Mouse (Mus musculus) c-Kit-positive CD71-positive TER-119-negative erythroid progenitor cells, embryonic 14.5 days (primary cell): Measurements from ENCODE around the gene Dennd2d.

Experiments
- DNase-seq: peaks from one replicate; pipeline ENCODE4 v3.0.0-alpha.2; 2013; ENCODE audit warnings: low read depth

Gene Dennd2d

DNA sequence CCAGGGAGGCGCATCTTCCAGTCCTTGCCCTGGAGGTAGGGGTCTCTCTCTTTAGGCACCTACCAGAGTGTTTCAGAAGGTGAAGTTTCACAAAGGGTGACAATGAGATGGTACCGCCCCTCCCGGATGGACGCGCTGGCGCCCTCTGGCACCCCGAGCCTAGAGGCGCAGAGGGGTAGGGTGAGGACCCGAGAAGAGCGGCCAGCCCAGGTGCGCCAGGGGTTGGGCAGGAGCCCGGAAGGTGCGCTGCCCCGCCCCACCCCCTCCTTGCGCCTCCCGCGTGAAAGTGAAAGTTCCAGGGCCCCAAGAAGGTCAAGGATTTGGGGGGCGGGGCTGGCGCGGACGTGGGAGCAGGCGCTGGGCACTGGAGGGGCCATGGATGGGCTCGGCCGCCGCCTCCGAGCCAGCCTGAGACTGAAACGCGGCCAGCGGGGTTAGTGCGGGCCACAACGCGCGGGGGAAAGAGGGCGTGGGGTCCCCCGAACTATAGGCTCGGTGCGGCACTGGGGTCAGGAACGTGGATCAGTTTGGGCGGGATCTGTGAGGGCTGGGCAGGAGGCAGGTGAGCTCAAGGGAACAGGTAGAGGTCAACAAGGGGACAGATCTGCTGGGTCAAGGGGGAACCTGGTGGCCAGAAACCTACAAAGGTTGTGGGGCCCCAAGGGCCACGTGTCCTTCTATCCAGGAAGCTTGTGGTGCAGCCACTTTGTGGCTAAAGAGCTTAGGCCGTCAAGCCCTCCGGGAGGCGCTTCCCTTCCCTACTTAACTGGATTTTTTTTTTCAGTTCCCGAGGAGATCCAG, at the start of gene Dennd2d:
Gene Dennd2d, plus strand, starts transcription at position 125 of the 801 bp plus-strand sequence.
- no peak for DNase-seq

DNA sequence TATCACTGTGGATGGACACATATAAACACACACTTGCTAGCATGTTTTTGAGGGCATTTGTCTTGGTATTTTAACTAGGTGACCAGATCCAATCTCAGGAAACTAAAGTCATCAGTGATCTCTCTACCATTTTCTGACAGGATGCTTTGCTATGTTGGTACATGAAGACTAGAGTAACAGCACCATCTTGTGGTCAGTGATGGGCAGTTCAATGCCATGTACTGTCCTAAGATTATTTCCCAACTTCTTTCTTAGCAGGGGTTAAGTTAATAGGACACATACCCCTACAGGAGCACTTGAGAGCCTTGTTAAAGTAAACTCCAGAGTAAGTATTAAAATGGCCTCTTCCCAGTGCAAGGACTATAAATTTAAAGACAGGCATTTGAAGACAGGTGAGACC, 33.6 kb upstream of the Dennd2d start:
- DNase-seq, result peak; percentile 20

DNA sequence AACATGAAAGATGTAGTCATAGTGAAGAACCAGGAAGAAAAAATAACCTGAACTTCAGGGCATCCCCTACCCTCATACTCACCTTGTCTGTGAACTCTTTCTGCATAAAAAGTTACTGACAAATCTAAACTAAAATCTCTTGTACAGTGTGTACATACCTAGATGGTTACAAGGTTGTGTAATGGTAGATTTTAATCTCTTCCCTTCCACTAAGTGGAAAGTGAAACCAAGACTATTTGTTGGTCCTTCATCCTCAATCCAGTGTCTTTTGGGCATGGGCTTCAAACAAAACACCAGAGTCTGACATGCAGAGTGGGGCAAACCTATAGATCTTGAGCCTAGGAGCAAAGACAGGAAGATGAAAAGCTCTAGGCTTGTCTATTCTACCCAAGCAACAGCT, 33.2 kb upstream of the Dennd2d start:
- no peak for DNase-seq

DNA sequence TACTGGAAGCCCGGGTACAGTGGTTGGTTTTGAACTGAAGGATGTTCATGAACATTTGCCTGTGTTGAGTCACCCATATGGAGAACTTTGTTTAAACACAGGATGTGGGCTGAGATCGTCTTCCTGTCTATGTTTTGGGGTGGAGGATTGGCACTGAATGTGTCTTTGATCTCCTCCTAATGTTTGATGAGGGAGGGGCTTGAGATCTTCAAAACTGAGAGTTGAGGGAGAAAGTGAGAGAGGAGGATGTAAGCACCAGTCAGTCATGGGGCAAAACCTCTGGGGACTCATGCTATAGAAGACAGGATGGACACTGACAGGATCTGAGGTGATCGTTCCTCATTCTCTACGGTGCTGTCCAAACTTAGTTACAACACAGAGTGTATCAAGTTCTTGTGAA, 32.6 kb upstream of the Dennd2d start:
- no peak for DNase-seq

DNA sequence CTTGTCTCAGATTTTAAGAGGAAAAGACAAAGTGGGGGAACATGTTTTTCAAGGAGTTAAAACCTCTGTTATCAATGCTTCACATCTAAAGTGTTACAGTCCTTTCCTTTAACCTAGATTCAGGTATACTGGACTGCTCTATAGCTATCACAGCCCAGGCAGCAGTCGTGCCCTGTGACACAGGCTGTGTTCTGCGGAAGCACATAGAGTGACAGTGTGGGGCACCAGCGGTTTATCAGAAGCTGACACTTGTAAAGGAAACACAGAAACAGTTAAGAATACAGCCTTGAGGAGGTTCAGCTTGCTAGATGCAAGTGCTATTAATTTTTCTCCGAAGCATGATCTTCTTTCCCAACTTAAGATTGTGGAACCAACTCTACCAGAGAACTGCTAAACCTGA, 29.6 kb upstream of the Dennd2d start:
- no peak for DNase-seq

DNA sequence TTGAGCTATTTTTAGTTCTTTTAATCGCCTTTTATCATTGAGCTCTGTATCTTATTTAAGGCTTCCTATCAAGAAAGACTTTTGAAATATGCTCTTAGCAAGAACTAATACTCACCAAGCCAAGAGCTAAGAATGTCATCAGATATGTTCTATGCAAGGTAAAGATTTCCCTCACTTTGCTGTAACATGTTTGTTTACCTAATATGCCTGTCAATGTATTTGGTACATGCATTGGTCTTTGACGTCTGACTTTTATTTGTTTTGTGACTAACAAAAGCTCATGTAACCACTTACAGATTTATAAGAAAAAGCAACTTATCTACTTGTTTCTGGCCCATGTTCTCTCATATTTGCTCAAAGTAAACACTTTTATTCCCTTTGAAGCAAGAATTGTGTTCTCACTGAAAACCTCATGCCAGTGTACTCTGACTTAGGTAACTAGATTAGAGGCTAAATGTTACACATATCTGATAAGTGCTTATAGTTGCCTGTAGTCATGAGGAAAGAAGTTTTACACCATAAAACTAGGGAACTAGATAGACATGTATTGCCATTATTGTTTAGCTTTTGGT, 24.8 kb upstream of the Dennd2d start:
- no peak for DNase-seq

DNA sequence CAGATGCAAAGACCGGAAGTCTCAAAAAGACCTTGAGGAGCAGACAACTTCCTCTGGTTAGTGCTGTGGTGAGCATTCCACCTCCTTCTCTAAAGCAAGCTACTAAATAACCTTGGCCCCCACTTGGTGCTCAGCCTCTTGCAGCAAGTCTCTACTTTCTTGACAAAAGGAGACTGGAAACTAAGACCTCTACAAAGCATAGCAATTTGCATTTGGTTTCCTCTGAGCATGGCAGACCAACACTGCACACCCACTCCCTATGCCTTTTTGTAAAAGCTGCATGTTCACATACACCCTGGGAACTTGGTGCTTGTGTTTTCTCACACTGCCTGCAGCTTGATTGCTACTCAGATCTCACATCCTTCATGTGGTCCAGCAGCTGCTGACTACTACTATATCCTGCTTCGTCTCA, 20.1 kb upstream of the Dennd2d start:
- DNase-seq, result no peak

DNA sequence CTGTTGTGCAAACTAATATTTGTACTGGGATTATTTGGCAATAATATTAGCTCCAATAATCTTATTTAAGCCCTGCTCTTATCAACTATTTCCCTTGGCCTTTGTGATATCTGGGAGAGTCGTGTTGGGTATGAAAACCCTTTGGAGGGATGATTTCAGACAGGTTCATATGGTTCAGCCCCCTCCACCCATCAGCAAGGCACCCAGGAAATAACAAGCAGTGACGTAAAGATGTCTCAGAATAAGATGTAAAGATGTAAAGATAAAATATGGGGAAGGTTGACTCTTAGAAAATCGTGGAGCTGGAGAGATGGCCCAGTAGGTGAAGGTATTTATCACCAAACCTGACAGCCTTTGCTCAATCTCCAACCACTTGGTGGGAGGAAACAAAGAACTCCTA, 19.7 kb upstream of the Dennd2d start:
- DNase-seq, result no peak

DNA sequence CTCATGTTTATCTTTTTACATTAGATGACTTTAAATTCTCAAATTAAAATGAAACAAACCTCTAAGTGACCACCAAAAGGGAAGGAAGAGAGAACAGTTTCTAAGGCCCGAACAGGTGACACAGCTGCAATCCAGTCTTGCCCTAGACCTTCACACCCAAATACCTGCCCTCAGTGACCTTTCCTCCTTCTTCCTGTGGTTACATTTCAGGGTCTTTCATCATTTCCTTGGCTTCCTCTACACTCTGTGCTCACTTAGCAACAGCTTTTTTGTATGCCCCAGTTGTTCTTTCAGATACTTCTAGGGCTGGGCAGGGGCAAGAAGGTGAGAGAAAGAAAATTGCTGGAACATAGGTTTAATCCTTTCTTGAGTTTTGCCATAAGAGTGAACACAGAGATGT, 17.5 kb upstream of the Dennd2d start:
- DNase-seq, result no peak

DNA sequence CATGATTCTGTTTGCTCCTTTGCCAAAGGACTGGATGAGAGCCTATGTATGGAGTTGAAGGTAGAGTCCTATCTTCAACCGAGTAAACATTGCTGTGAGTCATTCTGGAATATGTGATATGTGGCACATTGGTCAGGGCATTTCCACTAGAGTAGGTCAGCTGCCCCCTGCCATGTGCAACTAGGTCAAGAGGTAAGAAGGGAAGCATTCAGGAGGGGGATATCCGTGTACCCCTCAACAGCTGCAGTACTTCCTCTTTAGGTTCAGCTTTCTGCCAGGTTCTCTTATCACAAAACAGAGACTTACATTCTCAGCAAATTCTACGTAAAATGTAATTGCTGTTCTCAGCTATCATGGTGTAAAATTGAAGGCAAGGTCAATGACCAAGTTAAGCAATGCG, 8.0 kb upstream of the Dennd2d start:
- DNase-seq, result no peak

DNA sequence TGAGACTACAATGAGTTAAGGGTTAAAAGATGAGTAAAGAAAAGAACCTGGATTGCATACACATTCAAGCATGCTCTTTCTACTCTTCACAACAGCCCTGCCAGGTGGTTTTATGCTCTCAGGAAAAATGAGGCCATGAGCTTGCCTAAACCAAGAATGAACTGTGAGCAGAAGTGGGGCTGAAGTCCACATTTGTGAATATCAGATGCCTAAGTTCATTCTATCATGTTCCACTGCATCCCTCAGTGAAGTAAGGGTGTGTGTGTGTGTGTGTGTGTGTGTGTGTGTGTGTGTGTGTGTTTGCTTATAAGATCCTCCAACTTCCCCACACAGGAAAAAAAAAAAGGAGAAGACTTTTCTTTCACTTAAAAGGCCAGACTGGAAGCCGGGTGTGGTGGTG, 5.3 kb upstream of the Dennd2d start:
- no peak for DNase-seq

DNA sequence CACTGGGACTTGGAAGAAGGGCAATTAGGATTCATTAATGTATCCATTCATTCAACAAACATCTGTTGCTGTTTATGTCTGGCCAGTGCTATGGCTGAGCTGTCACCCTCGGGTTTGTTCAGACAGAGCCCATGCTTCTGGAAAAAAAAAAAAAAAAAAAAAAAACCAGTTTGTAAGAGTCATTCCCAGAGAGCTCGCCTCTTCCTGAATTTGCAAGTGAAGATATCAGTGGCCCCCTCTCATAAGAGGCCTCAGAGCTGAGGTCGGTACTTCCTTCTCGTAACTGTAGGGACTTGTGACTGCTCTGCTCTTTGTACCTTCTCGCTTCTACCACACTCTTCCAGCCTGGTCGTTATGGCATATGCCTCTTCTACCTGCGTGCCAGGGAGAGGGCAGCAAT, 1.1 kb downstream of the Dennd2d start:
- DNase-seq, result no peak

DNA sequence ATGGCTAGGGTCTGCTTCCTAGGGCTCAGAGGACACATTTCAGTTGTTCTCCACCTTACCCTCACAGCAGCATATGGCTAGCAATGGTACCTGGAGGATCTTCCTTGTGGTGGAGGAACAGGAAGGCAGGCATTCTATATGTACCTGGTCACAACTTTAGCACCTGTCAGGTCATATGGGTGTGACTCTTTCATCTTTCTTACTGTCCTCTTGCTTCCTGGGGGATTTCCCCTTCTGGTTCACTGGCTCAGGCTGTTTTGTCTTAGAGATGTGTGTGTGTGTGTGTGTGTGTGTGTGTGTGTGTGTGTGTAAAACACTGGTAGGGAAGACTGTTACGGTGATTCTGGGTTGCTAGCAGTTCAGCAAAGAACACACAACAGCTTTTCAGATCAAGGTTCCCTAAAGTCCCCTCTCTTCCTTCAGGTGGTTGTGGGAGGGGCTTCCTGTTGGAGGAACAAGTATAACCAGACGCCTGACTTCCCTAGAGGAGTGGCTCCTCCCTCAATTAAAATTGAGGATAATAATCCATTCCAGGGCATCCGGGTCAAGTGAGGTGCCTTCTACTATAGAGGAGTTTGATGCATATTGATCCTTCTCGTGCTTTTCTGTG, 1.7 kb downstream of the Dennd2d start:
- DNase-seq, result no peak

DNA sequence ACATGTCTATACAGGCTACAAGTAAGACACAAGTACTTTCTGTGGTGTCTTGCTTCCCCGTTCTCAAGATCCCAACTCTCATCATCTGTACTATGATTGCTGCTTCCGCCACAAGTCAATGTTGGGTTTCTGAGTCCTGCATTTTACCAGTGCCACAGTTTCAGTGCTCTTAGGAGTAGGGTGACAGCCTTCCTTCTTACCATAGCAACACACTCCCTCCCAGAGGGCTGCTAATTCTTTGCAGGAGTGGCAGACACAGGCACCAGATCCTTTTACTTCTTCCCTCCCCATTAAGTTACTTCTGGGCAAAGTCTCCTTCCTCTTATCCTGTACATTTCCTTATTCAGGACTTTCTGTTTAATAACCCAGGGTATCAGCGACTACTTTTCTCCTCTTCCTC, 2.7 kb downstream of the Dennd2d start:
- DNase-seq, result no peak

DNA sequence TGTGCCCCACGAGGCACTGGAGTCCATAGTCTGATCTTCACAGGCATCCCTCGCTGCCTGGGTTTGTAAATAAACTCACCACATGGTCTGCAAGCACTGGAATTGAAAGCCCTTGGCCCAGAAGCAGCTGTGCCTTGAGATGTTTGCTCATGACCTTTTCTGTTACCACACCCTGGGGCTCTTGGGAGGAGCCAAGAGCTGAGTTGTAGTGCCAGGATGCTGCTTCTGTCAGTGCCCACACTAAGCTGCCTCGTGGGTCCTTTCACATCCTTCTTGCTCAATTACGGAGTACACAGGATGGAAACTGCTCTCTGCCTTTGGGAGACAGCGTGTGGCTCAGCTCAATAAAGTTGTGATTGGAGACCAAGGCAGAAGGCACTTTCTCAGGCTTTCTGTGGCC, 3.6 kb downstream of the Dennd2d start:
- no peak for DNase-seq

DNA sequence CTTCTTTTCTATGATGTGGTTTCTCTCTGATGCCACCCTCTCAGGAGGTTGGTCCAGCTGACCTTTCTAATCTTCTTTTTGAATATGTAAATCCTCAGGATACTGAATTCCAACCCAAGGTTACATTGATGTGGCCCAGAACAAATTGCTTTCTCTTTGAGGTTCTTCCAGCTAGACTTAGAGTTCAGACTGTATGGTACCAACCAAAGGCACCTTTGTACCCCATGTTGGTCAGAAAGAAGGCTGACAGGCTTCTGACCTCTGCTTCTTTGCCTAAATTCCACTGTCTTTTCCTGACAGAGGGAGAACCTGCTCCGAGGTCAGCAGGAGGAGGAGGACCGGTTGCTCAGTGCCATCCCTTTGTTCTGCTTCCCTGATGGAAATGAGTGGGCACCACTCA, 5.3 kb downstream of the Dennd2d start:
- no peak for DNase-seq

DNA sequence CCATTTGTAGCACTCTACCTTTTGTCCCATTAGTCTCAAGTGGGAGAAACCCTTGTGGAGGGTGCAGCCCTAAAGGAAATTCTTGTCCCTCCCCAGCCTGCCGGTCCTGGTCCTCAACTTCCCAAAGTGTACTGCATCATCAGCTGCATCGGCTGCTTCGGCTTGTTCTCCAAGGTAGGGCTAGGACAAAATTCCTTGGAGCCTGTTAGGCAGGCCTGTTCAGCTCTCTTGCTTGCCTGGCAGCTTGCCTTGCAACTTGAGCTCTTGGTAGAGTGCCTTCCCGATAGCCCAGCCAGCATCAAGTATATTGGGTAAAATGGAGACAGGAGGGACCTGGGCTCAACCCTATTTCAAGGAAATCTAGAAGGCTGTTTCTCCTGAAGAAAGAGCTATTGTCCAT, 8.0 kb downstream of the Dennd2d start:
- DNase-seq, result no peak

DNA sequence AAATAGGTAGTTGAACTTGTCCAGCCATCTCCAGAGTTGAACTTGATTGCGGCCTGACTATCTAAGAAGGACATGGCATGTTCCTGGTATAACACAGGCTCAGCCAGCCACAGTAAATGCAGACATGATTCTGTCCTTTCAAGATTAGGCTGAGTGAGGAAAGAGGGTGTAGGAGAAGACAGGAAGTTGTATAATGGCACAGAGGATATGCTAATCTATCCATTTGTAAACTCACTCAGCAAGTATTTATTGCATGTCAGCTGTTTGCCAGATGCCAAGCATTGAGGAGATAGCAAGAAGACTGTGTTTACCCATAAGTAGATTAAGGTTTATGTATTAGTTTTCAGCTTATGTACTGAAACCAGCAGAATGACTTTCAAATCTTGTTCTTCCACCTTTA, 10.5 kb downstream of the Dennd2d start:
- DNase-seq, result peak; percentile 44

DNA sequence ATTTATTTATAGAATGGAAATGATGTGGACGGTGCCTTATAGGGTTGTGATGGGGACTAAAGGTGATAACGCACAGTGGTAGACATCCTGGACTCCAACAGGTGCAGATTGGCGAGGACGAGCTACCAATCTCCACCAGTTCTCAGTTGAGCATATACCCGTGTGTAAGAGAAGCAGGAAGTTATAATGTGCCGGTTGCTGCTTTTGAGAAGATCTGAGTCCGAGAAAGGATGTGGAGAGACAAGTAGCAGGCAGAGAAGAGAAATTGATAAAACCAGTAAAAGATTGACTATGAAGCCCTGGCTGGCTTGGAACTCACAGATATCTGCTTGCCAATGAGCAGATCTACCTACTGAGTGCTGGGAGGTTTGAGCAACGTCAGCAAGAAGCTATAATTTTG, 11.0 kb downstream of the Dennd2d start:
- no peak for DNase-seq

DNA sequence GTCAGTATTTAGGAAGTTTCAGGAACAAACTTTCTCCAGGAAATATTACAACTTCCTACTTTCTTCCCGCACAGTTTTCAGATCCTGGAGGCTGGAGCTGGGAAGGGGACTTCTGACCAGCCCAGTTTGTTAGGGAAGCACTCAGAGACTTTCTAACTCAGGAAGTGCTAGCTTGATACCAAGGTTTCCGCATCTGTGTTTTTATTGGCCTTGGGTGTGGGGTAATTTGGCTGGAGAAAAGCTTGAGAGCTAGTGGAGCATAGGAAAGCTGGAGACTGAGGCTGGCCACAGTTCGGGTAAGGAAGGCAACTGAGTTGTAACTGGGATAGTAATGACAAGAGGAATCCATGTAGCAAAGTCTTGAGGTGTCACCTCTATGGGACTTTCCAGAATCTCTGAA, 11.7 kb downstream of the Dennd2d start:
- no peak for DNase-seq

DNA sequence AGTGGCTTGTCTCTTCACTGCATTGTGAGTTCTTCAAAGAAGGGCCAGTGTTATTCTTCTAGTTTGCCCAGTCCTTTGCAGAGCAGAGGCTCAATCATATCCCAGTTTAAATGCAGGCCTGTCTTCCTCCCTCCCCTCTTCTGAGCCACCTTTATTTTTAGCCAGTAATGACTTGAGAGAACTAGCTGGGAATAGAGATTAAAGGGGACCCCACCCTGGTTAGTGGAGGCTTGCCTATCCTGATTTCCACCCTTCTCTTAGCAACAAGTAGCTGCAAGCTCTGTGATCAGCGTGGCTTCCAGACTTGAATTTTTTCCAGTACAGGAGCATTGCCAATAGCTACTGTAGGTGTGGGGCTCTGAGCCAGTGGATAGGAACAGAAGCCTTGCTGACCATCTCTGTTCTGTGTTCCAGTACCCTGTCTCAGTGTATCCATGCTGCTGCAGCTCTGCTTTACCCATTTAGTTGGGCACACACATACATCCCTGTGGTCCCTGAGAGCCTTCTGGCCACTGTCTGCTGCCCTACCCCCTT, 12.3 kb downstream of the Dennd2d start:
- DNase-seq, result no peak

DNA sequence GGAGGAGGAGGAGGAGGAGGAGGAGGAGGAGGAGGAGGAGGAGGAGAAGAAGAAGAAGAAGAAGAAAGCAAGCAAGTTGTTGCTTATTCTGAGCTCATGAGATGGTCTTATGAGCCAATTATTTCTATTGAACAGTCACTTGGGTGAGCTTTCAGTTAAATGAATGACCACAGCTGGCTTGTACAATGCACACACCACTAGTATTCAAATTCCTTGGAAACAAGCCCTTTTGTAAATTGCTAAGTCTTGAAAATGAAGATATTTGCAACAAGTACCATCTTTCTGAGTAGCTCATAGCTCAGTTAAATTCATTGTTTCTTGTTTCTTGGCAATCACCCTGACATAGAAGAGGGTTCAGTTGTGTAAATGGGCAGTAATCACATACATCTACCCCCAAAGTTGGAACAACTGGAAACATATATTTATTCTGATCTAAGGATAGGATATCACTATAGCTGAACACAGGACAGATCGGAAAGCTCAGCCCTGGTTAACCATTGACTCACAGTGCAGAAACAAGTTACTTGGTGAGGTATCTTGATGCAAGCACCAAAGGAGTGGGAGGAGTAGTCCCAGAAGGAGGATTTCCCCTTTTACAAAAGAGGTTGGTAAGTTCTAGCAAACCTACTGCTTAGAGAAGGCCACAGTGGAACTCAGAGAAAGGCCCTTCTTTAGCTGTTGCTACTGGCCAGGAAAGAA, 13.3 kb downstream of the Dennd2d start:
- DNase-seq, result no peak
